Mouse (Mus musculus) neutrophil, adult 5-6 weeks (primary cell): ENCODE results near the gene Cbl. TPM values are rescaled to one million over a fixed set of nuclear protein-coding genes. Genes with fewer than 3 reads are reported as not detected.

Source experiments
- ATAC-seq: fragments of 151-379, 151-347 bp; 2 replicates; pipeline ENCODE4 v1.8.0; 2017; ENCODE audit warnings: mild to moderate bottlenecking, moderate TSS enrichment; ENCODE audit not compliant: insufficient number of reproducible peaks, poor library complexity, low FRiP score, severe bottlenecking; ENCODE audit errors: extremely low read depth
- total RNA-seq: library from RNA; stranded (forward); fragments of 200-1000 nt; gene quantifications from 2 replicates; pipeline ENCODE4 v1.2.3, GENCODE M21; 2017

Gene Cbl
- total RNA-seq, 1 experiment from 2014 or later, result 89.2 TPM

DNA sequence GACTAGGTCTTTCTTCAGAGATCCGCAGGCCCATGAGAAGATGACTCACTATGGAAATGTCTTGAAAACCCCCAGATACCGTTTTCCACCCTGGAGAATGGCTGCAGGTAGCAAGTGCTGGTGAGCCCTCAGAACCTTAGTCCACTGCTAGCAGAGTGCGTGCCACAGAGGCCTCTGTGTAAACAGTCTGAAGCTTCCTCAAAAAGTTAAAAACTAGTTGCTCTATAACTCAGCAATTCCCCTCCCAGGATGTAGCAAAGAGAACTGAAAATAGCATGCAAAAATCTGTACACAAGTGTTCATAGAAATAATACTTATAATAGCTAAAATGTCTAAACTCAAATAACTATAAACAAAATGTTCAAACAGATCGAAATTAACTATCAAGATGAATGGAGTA lies 37.5 kb downstream of the Cbl start:
- peak; percentile 44; the same call in 1 of the 2 replicates for ATAC-seq

DNA sequence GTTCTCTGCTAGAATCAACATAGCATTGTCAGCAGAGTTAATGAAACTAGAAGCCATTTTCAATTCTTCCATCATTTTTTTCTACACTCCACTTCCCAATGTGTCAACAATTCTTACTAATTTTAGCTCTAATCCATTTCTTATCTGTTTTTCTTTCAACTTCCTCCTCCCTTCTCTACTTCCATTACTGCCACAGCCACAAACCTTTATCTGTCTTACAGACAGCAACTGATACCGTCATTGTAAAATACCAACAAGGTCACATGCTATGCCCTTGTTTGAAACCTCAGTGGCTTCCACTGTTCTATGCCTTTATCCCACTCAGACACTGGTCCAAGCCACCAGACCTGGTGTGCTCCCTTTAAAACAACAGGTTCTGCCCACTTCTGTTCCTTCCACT lies 39.8 kb downstream of the Cbl start:
- ATAC-seq, result no peak

GRCm38 (mm10) chr9:44192794-44193193 lies 41.1 kb downstream of the Cbl start:
- ATAC-seq, result no peak

- no peak for ATAC-seq
These were observed 41.5 kb downstream of the Cbl start for GRCm38 (mm10) chr9:44192312-44192711.

GRCm38 (mm10) chr9:44191166-44191565 lies 42.7 kb downstream of the Cbl start:
- ATAC-seq, result no peak

GRCm38 (mm10) chr9:44188223-44188622 lies 45.6 kb downstream of the Cbl start:
- no peak for ATAC-seq

- ATAC-seq, result peak; percentile 63; the same call in 1 of the 2 replicates
These were observed 51.6 kb downstream of the Cbl start for GRCm38 (mm10) chr9:44182260-44182659.

- no peak for ATAC-seq
These were observed 52.3 kb downstream of the Cbl start for GRCm38 (mm10) chr9:44181537-44181936.

DNA sequence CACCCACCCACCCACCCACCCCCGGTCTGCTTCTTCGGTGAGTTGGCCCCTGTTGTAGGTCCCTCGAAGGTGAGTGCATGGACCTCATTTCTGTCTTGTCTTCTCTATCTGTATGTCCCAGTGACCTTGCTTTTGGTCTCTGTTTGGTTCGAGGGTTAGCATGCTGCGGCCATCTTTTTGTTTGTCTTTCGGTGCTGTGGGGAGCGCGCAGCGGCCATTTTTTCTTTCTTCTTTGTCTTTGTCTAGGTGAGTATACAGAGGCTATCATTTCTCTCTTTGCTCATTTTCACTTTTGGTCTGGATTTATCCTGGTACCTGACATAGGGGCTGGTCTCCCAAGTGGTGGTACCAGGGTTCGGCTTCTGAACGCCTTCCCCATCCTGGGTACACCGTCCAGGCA lies 55.0 kb downstream of the Cbl start:
- ATAC-seq, result no peak

DNA sequence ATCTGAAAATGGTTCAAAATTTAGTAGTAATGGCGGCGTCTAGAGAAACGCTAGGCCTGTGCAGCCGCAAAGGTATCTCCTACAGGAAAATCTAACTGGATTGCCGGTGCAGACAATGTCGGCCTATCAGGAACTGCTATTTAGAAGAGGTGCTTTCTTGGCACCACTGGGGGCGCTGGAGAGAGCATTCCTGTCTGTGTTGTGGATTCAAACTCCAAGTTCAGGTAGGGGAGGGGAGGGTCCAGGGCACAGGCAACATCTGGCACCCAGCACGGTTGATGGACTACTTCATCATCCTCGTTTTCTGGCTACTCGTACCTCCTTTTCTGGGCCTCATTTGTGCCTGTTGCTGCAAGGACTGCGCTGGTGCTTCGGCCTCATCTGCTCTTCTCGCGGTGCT lies 55.5 kb downstream of the Cbl start:
- ATAC-seq, result no peak; the same call in 1 of the 2 replicates

- ATAC-seq, result no peak
These were observed 56.4 kb downstream of the Cbl start for GRCm38 (mm10) chr9:44177405-44177804.

DNA sequence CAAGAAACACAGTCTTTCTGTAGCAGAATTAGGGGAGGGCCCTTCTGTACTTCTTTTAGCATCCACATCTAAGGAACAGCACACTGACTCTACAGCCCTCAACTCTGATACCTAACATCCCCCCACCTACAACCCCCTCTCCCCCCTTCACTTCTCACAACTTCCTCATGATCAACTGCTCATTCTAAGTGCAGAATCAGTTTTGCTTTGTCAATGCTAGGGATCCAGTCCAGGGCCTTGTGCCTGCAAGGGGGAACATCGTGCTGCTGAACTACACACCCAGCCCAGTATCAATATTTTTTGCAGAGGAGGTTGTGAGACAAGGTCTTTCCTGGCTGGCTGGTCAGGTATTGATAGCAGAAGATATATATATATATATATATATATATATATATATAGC lies 57.9 kb downstream of the Cbl start:
- ATAC-seq, result peak; percentile 64; the same call in 1 of the 2 replicates

GRCm38 (mm10) chr9:44175556-44175955 lies 58.3 kb downstream of the Cbl start:
- ATAC-seq, result no peak

DNA sequence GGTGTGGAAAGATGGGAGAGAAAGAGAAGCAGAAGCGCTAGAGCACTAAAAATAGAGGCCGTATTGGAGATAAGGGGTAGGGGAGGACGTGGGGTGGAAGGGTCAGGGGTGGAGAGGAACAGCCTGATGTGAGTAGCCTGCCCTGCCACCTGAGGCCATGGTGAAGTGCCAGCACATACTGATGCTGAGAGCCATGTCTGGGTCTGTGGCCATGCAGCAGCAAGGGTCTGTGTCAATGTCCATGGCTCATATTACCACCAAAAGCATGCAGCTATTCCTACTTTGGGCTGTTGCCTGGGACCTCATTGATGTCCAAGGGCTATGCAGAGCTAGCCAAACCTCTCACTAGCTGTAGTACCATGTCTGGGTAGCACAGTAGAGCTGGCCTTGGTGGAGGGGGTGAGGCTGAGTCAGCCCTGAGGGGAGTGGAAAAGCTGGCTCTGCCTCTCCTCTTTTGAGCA lies 63.1 kb downstream of the Cbl start:
- ATAC-seq, result no peak

GRCm38 (mm10) chr9:44168931-44169330 lies 64.9 kb downstream of the Cbl start:
- ATAC-seq, result no peak

DNA sequence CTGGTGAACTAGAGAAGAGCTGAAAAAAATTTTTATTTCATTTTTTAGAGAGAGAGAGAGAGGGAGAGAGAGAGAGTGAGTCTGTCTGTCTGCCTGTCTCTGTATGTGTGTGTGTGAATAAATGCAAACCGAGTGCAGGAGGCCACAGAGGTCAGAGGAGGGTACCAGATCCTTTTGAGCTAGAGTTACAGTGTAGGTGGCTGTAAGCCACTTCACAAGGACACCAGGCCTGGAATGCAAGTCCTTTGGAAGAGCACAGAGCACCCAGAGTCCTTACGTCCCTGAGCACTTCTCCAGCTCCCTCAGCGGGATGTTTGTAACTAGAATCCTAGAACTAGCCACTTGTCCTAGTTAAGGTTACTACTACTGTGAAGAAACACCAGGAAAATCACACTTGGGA lies 74.0 kb downstream of the Cbl start:
- no peak for ATAC-seq

DNA sequence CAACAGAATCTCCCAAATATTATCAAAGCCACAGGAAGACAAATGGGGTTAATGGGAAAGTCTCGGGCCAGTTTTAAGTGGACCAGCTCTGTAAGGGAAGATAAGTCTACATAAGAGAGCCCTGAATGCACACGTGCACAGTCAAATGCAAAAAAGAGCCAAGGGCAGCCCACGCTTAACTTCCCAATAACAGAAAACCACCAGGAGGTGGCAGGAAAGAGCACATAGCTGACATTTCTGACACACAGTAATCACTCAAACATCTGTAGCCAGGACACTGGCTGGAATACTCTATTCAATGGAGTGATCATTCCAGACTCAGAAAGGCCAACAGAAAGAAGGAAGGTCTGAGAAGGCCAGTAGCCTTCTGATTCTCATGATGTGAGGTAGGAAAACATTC lies 86.6 kb downstream of the Cbl start:
- ATAC-seq, result no peak

GRCm38 (mm10) chr9:44144718-44145060 lies 89.2 kb downstream of the Cbl start:
- no peak for ATAC-seq

DNA sequence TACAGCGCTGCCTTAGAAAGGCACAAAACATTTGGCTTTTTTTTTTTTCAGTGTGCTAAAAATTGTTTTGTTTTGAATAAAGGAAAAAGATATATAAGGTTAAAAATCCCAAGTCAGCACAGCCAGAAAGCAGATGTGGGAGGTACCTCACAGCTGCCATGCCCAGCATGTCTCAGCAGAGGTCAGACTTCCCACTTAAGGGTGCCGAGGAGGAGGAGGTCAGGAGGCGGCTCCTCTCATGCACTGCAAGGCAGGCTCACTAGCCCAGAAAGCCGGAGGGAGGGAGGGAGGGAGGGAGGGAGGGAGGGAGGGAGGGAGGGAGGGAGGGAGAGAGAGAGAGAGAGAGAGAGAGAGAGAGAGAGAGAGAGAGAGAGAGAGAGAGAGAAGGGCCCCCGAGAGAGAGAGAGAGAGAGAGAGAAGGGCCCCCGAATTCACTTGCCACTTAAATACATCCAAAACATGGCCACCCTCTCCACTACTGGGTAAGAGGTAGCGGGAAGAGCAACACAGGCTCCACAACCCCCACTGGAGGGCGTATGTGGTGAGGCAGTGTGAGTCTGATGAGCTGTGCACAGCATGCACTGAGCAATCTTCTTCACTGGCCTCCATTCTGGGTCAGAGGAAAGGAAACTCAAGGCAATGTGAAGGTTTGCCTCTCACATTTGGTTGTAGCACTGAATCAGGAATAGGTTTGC lies 89.7 kb downstream of the Cbl start:
- no peak for ATAC-seq

DNA sequence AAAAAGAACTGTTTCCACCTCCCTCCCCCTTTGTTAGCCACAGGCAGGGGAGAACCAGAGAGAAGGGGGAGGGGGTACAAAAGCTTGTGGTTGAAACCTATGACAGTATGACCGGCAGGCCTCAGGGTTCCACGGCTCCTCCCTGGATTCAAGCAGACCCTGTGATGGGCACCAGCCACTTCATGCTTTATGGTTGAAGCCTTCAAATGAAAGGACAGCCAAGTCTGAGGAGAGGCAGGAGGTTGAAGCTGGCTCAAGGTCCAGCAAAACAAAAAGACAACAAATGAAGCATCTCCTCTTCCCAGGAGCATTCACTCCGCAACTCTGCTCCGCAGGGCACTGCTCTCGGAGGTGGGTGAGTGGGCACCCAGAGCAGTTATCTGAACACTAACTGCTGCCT lies 90.4 kb downstream of the Cbl start:
- ATAC-seq, result no peak

DNA sequence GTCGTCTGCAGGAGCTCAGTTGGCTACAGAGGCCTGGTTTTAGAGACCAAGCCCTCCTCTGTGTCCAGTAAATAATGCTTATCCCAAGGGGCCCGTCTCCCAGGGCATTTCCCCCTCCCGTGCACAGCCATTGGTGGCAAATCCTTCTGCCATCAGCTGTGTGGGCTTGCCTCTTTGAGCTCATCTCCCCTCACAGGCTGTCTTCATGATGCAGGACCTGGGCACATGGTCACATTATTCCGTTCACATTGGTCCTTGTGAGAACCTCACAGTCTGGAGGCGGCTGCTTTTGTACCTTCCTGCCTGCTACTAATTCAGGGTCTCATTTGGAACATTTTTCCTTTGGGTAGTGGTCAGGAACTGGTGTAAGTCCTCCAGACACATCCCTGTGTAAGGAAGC lies 91.9 kb downstream of the Cbl start:
- no peak for ATAC-seq
